Mouse (Mus musculus) common myeloid progenitor, adult 5-6 weeks (primary cell): Measurements from ENCODE around the gene Mettl25. TPM values are rescaled to one million over a fixed set of nuclear protein-coding genes. Genes with fewer than 3 reads are reported as not detected.

Experiments used
- ATAC-seq: replicated peaks from 2 replicates; pipeline ENCODE4 v1.8.0; 2016; ENCODE audit warnings: low read depth, mild to moderate bottlenecking, moderate TSS enrichment, inconsistent platforms; ENCODE audit not compliant: poor library complexity, severe bottlenecking
- total RNA-seq: library from RNA; stranded (forward); fragments of 200-1000, 187-1606 nt; gene quantifications from 2 replicates; pipeline ENCODE4 v1.2.3, GENCODE M21; 2017

Mettl25 gene
- 10.8 and 15.9 TPM in 2 replicates for total RNA-seq

- ATAC-seq, result peak; percentile 96
These were observed at the start of gene Mettl25, which contains the start of gene Ccdc59 for GRCm38 (mm10) chr10:105840928-105841888. Gene Mettl25 (minus strand): TSS chr10:105841380. Gene Ccdc59 (plus strand): TSS chr10:105841067.

GRCm38 (mm10) chr10:105867312-105867711, 26.1 kb upstream of the Mettl25 start:
- ATAC-seq, result peak; percentile 65; the same call in 1 of the 2 replicates

- no peak for ATAC-seq
These were observed 10.0 kb upstream of the Mettl25 start for GRCm38 (mm10) chr10:105851136-105851535.

- no peak for ATAC-seq
These were observed 9.1 kb upstream of the Mettl25 start for GRCm38 (mm10) chr10:105850286-105850685.

GRCm38 (mm10) chr10:105842574-105842973, 1.4 kb upstream of the Mettl25 start:
- ATAC-seq, result no peak

- ATAC-seq, result peak; percentile 85
These were observed 6.5 kb downstream of the Mettl25 start for GRCm38 (mm10) chr10:105834627-105835228.

GRCm38 (mm10) chr10:105806259-105807010, 34.7 kb downstream of the Mettl25 start:
- no peak for ATAC-seq

GRCm38 (mm10) chr10:105803461-105803860, 37.7 kb downstream of the Mettl25 start:
- ATAC-seq, result 0 out of 2 replicates have a peak, but pooled peaks have one; percentile 11

GRCm38 (mm10) chr10:105802132-105802531, 39.0 kb downstream of the Mettl25 start:
- ATAC-seq, result 0 out of 2 replicates have a peak, but pooled peaks have one; percentile 18

- no peak for ATAC-seq
These were observed 40.0 kb downstream of the Mettl25 start for GRCm38 (mm10) chr10:105801147-105801546.

- no peak for ATAC-seq
These were observed 43.8 kb downstream of the Mettl25 start for GRCm38 (mm10) chr10:105797250-105797924.

GRCm38 (mm10) chr10:105793776-105794552, 47.2 kb downstream of the Mettl25 start:
- no peak for ATAC-seq

- ATAC-seq, result no peak
These were observed 52.3 kb downstream of the Mettl25 start for GRCm38 (mm10) chr10:105788744-105789486.

- no peak for ATAC-seq
These were observed 57.4 kb downstream of the Mettl25 start for GRCm38 (mm10) chr10:105783766-105784165.

- peak; percentile 100 for ATAC-seq
These were observed 66.8 kb downstream of the Mettl25 start for GRCm38 (mm10) chr10:105774382-105774781.

GRCm38 (mm10) chr10:105772821-105773302, 68.3 kb downstream of the Mettl25 start:
- ATAC-seq, result no peak

- ATAC-seq, result 0 out of 2 replicates have a peak, but pooled peaks have one; percentile 42
These were observed 77.2 kb downstream of the Mettl25 start for GRCm38 (mm10) chr10:105763959-105764358.

- no peak for ATAC-seq
These were observed 80.7 kb downstream of the Mettl25 start for GRCm38 (mm10) chr10:105760460-105760859.
